Mouse (Mus musculus): Measurements from ENCODE around the gene Flt3l.

- TF ChIP-seq POLR2A (IDR thresholded peaks at IDR 0.05; ENCODE audit: insufficient read depth, low read depth, low read length) (no peak), EP300 (IDR thresholded peaks at IDR 0.05; ENCODE audit: insufficient read depth, low read depth, low read length) (no peak), CTCF (IDR thresholded peaks at IDR 0.05) (no peak)
Measured at GRCm38 (mm10) chr7:45145460-45145859, 9.2 kb upstream of the Flt3l start.
